Comparison of ENCODE assay signal across 8 mouse cellular contexts in genomic region chrX:99975250-99975984, GRCm38 (mm10). TPM values are rescaled to one million over a fixed set of nuclear protein-coding genes. Genes with fewer than 3 reads are reported as not detected.
DNase-seq lines count a peak whose midpoint lies in the region; ATAC-seq and TF ChIP-seq lines count a peak whose summit lies in the region.

TSS of gene Eda (plus strand) at chrX:99975606.

- H3K36me3 ChIP-seq in limb, embryonic 14.5 days (ENCODE audit: control insufficient read depth, insufficient read depth, low read length) = no peaks in the 10 kb centered on the region
- H3K36me3 ChIP-seq in midbrain, embryonic 16.5 days (ENCODE audit: control insufficient read depth, insufficient read depth, low read length) = no peaks in the 10 kb centered on the region

- H3K4me3 ChIP-seq in embryonic fibroblast, embryonic 13.5 days (ENCODE audit: insufficient read depth, low read length) = peak within 1 kb of the TSS; percentile 79
- H3K4me3 ChIP-seq in limb, embryonic 14.5 days (replicated peaks; ENCODE audit: low read length) = peak within 1 kb of the TSS; percentile 51
- H3K4me3 ChIP-seq in midbrain, embryonic 16.5 days (ENCODE audit: low read depth, low read length) = peak within 1 kb of the TSS; percentile 58

- no peaks in the 10 kb centered on the region for H3K4me1 ChIP-seq in embryonic fibroblast, embryonic 13.5 days (ENCODE audit: control insufficient read depth, insufficient read depth, low read length)
- H3K4me1 ChIP-seq in limb, embryonic 14.5 days (ENCODE audit: control insufficient read depth, insufficient read depth, low read length) = no peaks in the 10 kb centered on the region
- H3K4me1 ChIP-seq in midbrain, embryonic 16.5 days (ENCODE audit: control insufficient read depth, insufficient read depth, low read length) = no peaks in the 10 kb centered on the region

- no peak within 1 kb of the TSS for H3K27ac ChIP-seq in embryonic fibroblast, embryonic 13.5 days (ENCODE audit: insufficient read depth, low read length)
- H3K27ac ChIP-seq in limb, embryonic 14.5 days (replicated peaks; ENCODE audit: low read depth, low read length) = no peak within 1 kb of the TSS
- H3K27ac ChIP-seq in midbrain, embryonic 16.5 days (ENCODE audit: low read length) = no peak within 1 kb of the TSS

- DNase-seq in 3T3-L1 (ENCODE audit: low read depth, low spot score) = peak; percentile 84
- peak; percentile 95 for DNase-seq in brain, embryonic 14.5 days (ENCODE audit: low read depth)
- DNase-seq in heart, adult 9 months (ENCODE audit: low spot score in 2 of 2) = peak; percentile 83 to 84
- peak; percentile 86 for DNase-seq in kidney, adult 9 months
- peak; percentile 88 for DNase-seq in limb, embryonic 14.5 days (ENCODE audit: low spot score)
- DNase-seq in spleen, postnatal 36 days (ENCODE audit: low spot score in 2 of 2) = peak; percentile 64 to 69

- 10% methylated on average over 36 of the region's 49 CpGs for WGBS in limb, embryonic 14.5 days
- 22% methylated on average over 29 of the region's 49 CpGs for WGBS in midbrain, embryonic 16.5 days

- H3K9ac ChIP-seq in limb, embryonic 14.5 days (ENCODE audit: low read depth, low read length, severe bottlenecking) = peak within 1 kb of the TSS; percentile 49
- peak within 1 kb of the TSS; percentile 58 for H3K9ac ChIP-seq in midbrain, embryonic 16.5 days (ENCODE audit: low read depth, low read length)

- TF ChIP-seq POLR2A in brain, embryonic 14.5 days (IDR thresholded peaks at IDR 0.05; ENCODE audit: borderline replicate concordance, extremely low read depth, insufficient read depth, insufficient read length, poor library complexity, severe bottlenecking) = no peak
- TF ChIP-seq POLR2A in embryonic fibroblast, embryonic 13.5 days (IDR thresholded peaks at IDR 0.05; ENCODE audit: low read depth, low read length) = peak; percentile 41; the same call in 1 of the 2 replicates
- no peak for TF ChIP-seq POLR2A in limb, embryonic 14.5 days (IDR thresholded peaks at IDR 0.05; ENCODE audit: borderline replicate concordance, extremely low read depth, insufficient read depth, insufficient read length)

- peaks cover 2% of the 10 kb centered on the region; the same call in 1 of the 2 replicates for H3K27me3 ChIP-seq in limb, embryonic 14.5 days (ENCODE audit: control insufficient read depth, insufficient read depth, low read length)
- peaks cover 3% of the 10 kb centered on the region; the same call in 1 of the 2 replicates for H3K27me3 ChIP-seq in midbrain, embryonic 16.5 days (ENCODE audit: control insufficient read depth, insufficient read depth, low read depth, low read length)

- peak; percentile 96 for ATAC-seq in limb, embryonic 14.5 days (ENCODE audit: low FRiP score, low read depth)
- ATAC-seq in midbrain, embryonic 16.5 days = peak; percentile 98

- H3K4me2 ChIP-seq in limb, embryonic 14.5 days (replicated peaks; ENCODE audit: low read depth, low read length, severe bottlenecking) = peak within 1 kb of the TSS; percentile 69
- peak within 1 kb of the TSS; percentile 65 for H3K4me2 ChIP-seq in midbrain, embryonic 16.5 days (ENCODE audit: low read length)

- no peaks in the 10 kb centered on the region for H3K9me3 ChIP-seq in limb, embryonic 14.5 days (ENCODE audit: control insufficient read depth, low read length)
- no peaks in the 10 kb centered on the region for H3K9me3 ChIP-seq in midbrain, embryonic 16.5 days (replicated peaks; ENCODE audit: control insufficient read depth, low read length, poor library complexity, severe bottlenecking)

- no peak for TF ChIP-seq CTCF in brain, embryonic 14.5 days (IDR thresholded peaks at IDR 0.05; ENCODE audit: borderline replicate concordance, extremely low read depth, insufficient read depth, insufficient read length)
- no peak for TF ChIP-seq CTCF in embryonic fibroblast, embryonic 13.5 days (IDR thresholded peaks at IDR 0.05; ENCODE audit: borderline replicate concordance, insufficient read depth, low read length)

RNA-seq across cellular contexts. Expression of gene Eda, which starts in this region (rescaled TPM):
- 3.1 and 3.6 TPM in 2 replicates for polyA plus RNA-seq in brain, embryonic 14.5 days (2012; rRNA removed)
- polyA plus RNA-seq in embryonic fibroblast, embryonic 13.5 days (2011; ENCODE audit: insufficient read length, low read depth, missing spikeins) = 3.9 and 4.3 TPM in 2 replicates
- polyA plus RNA-seq in limb, embryonic 14.5 days (2012; rRNA removed) = 7.2 and 7.3 TPM in 2 replicates
- polyA plus RNA-seq in limb, embryonic 14.5 days (2014; fragmentation: Nextera tagmentation; extraction: Ambion mirVana) = 5.2 and 5.3 TPM in 2 replicates
- polyA plus RNA-seq in midbrain, embryonic 16.5 days (2015; fragmentation: Nextera tagmentation; extraction: Ambion mirVana) = 2.0 and 2.2 TPM in 2 replicates
